Mouse (Mus musculus) neural tube, embryonic 13.5 days (tissue): Measurements from ENCODE around the gene Cd300lg. TPM values are rescaled to one million over a fixed set of nuclear protein-coding genes. Genes with fewer than 3 reads are reported as not detected.

Source experiments
- ATAC-seq: fragments of 200-750 bp; cut with Nextera tagmentation; 2 replicates; pipeline ENCODE4 v1.8.0; 2017; ENCODE audit warnings: low read depth, mild to moderate bottlenecking, moderate TSS enrichment, moderate library complexity
- H3K27ac ChIP-seq: fragments of 300-500 bp; sonication (generic); replicated peaks from 2 replicates; pipeline ENCODE4 v1.5.1; 2015; ENCODE audit warnings: moderate library complexity, mild to moderate bottlenecking, inconsistent platforms
- H3K27me3 ChIP-seq: fragments of 300-500 bp; sonication (generic); 2 replicates; pipeline ENCODE4 v1.6.1; 2015; ENCODE audit warnings: mild to moderate bottlenecking, inconsistent platforms
- H3K36me3 ChIP-seq: fragments of 300-500 bp; sonication (generic); 2 replicates; pipeline ENCODE4 v1.6.1; 2015; ENCODE audit warnings: mild to moderate bottlenecking, inconsistent platforms
- H3K4me1 ChIP-seq: fragments of 300-500 bp; sonication (generic); replicated peaks from 2 replicates; pipeline ENCODE4 v1.6.1; 2015; ENCODE audit warnings: inconsistent platforms
- H3K4me2 ChIP-seq: fragments of 300-500 bp; sonication (generic); 2 replicates; pipeline ENCODE4 v1.6.1; 2015; ENCODE audit warnings: inconsistent platforms, mild to moderate bottlenecking, moderate library complexity
- H3K4me3 ChIP-seq: fragments of 300-500 bp; sonication (generic); 2 replicates; pipeline ENCODE4 v1.5.1; 2015; ENCODE audit warnings: mild to moderate bottlenecking, inconsistent platforms
- H3K9ac ChIP-seq: fragments of 300-500 bp; sonication (generic); 2 replicates; pipeline ENCODE4 v1.6.1; 2015; ENCODE audit warnings: moderate library complexity, mild to moderate bottlenecking, inconsistent platforms
- H3K9me3 ChIP-seq: fragments of 300-500 bp; sonication (generic); 2 replicates; pipeline ENCODE4 v1.6.1; 2016; ENCODE audit warnings: inconsistent platforms
- WGBS: fragments of 180-500 bp; shearing (Covaris S2); methylation state at CpG from one replicate; pipeline ENCODE4 v1.1.7; 2015; 5-methylcytosine and 5-hydroxymethylcytosine counted together
- polyA plus RNA-seq: library from polyadenylated mRNA; unstranded; fragments of >200 nt; fragmentation: Nextera tagmentation; extraction: Ambion mirVana; gene quantifications from 2 replicates; pipeline ENCODE4 v1.2.1, GENCODE M21; 2015

Cd300lg gene
- polyA plus RNA-seq, 1 experiment from 2014 or later: 0.45 TPM

DNA sequence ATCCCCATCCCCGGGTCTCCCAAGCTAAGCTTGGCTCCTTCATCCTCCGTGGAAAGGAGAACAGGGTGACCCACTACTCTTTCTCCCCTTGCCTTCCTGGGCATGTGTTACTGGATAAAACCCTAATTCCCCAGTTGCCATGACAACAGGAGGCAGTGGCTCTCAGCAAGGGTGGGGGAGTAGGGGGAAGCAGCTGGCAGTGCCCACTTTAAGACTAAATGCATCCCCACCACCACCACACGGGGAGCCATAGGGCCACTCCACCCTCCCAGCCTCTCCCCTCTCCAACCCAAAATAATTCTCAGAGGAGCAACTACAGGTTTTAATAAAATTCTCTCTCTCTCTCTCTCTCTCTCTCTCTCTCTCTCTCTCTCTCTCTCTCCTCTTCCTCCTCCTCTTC, 45.0 kb downstream of the Cd300lg start:
- WGBS: 17% methylated on average over 3 of the region's 3 CpGs
- Histone ChIP-seq H3K9ac (peak overlapping the region; percentile 89), H3K4me1 (peaks cover 59% of the 10 kb centered on the region), H3K4me2 (peak overlapping the region; percentile 75), H3K27ac (peak overlapping the region; percentile 99), H3K4me3 (peak overlapping the region; percentile 70), H3K9me3 (no peaks in the 10 kb centered on the region), H3K36me3 (peaks cover 15% of the 10 kb centered on the region), H3K27me3 (no peaks in the 10 kb centered on the region)
- ATAC-seq: no peak

DNA sequence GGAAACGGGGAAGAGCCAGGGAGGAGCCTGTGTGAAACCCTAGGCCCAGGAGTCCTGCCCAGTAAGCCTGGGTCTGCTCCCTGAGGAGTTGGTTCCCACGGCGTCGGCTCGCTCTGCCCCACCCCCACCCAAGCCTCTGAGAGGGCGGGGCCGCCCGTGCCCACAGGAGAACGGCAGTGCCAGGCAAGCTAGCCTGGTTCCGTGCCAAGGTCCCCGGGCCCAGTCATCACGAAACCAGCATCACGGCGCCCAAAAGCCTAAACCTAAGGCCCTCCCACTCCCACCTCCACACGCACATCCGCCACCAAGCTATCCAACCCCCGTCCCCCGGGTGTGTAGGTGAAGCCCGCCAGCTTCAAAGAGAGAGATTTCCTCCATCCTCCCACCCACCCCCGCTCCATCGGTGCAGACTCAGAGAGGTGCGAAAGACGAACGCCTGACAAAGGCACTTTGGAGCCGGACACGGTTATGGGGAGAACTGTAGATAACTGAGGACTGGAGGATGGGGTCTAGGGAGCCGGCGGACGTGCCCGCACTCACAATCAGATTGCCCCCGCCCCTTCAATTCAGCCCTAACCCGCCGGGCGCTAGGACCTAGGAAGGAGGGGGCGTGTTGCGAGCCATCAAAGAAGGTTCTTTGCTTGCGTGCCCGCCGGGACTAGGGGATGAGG, 45.9 kb downstream of the Cd300lg start:
- peak; percentile 83 for ATAC-seq
- Histone ChIP-seq H3K36me3 (peaks cover 15% of the 10 kb centered on the region), H3K4me3 (peak overlapping the region; percentile 70), H3K4me1 (peaks cover 50% of the 10 kb centered on the region), H3K27me3 (no peaks in the 10 kb centered on the region), H3K27ac (peak overlapping the region; percentile 99), H3K9ac (peak overlapping the region; percentile 89), H3K4me2 (peak overlapping the region; percentile 75), H3K9me3 (no peaks in the 10 kb centered on the region)
- WGBS: under 1% methylated on average over 39 of the region's 39 CpGs

DNA sequence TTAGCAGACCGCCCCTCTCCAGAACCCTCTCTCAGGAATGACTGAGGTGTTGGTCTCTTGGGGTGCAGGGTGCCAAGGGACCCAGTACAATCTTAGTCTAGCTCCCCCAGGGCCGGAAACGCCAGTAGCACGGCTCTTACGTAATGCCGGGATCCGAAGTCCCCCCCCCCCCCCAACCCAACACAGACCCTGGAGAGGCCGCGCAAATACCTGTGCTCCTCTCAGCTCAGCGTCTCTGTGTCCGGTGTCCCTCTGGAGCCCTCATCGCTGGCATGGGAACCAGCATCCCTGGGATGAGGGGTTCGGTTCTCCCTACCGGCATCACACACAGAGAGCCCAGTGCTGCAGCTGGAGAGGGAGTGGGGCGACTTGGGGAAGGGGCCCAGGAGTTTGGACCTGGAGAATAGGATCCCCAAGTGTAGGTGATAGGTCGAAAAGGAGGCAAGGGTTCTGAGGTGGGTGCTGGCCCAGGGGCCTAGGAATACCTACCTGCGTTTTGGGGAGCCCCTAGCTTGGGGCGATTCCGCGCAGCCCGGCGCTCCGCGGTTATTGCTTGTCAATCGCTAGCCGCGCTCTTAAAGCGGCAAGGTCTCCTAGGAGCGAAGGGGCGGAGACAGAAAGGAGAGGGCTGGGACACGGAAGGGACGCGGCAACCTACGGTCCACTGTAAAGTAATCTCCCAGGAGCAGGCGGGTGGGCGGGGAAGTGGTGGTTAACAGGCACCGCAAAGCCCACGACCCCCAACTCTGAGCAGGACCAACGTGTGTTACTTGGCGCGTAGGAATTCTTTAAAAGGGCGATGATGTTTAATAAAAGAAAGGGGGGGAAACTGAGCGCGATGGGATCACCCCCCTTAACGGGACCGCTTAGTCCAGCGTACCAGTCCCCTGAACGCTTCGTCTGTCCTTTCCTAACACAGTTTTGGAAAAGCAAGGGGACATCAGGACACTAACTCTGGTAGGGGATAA, 46.9 kb downstream of the Cd300lg start, which contains the start of gene Mpp2:
Gene Mpp2 (minus strand): TSS at position 585 of the 968 bp plus-strand sequence.
- Histone ChIP-seq H3K36me3 (peaks cover 15% of the 10 kb centered on the region), H3K9me3 (no peaks in the 10 kb centered on the region), H3K27ac (peak within 1 kb of the TSS; percentile 99), H3K4me2 (peak within 1 kb of the TSS; percentile 75), H3K27me3 (no peaks in the 10 kb centered on the region), H3K9ac (peak within 1 kb of the TSS; percentile 89), H3K4me1 (peaks cover 40% of the 10 kb centered on the region), H3K4me3 (peak within 1 kb of the TSS; percentile 70)
- WGBS: under 1% methylated on average over 49 of the region's 49 CpGs
- peak; percentile 69 for ATAC-seq

DNA sequence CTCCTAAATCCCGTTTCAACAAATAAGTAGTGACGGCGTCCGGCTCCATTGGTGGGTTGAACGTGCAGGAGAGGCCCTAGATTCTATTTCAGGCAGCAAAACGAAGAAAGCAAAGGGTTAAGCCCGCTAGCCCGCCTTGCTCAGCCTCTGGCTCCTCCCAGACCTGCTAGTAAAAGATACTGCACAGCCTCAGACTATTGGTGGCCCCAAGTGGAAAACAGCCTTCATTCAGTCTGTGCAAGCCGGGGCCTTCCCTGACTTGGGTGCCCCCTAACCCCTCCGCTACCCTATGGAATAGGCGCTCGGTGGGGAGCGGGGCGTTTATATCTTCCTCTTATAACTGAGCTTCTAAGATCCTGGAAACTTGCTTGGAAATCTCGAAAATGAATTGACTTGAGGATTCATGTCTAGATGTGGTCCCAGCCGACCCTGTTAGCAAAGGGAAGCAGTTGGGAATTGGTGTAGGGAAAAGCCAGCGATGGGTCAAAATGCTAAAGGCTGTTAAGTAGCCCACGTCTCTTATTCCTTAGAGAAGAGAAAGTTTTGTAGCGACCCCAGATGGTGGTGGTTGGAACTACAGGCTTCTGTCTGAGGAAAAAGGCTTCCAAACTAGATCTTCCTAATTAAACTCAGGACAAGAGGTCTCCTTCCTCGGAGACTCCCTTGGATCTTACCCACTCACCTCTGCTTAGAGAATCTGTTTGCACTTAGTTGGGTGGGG, 47.9 kb downstream of the Cd300lg start:
- under 1% methylated on average over 20 of the region's 20 CpGs for WGBS
- Histone ChIP-seq H3K9me3 (no peaks in the 10 kb centered on the region), H3K27me3 (no peaks in the 10 kb centered on the region), H3K4me3 (peak overlapping the region; percentile 70), H3K4me1 (peaks cover 38% of the 10 kb centered on the region), H3K36me3 (peaks cover 9% of the 10 kb centered on the region), H3K4me2 (peak overlapping the region; percentile 75), H3K9ac (peak overlapping the region; percentile 89), H3K27ac (peak overlapping the region; percentile 99)
- peak; percentile 61 for ATAC-seq

DNA sequence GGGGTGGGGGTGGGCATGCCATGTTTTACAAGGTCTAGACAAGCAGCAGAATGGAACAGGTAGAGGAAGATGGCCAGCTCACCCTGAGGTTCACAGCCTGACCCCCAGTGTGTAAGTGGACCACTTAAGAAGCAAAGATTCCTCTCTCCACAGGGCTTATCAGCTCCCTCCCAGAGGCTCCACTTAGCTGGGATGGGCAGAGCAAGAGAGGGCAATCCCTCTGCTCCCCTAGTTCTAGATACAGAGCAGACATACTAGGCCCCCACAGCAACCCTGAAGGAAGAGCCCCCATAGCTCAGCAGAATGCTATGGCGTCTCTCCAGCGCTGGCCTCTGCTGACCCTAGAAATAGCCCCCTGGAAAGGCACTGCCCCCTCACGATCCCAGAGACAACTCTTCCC, 54.4 kb downstream of the Cd300lg start:
- Histone ChIP-seq H3K27me3 (peaks cover 34% of the 10 kb centered on the region), H3K9ac (no peak overlapping the region), H3K4me2 (no peak overlapping the region), H3K27ac (no peak overlapping the region), H3K36me3 (no peaks in the 10 kb centered on the region), H3K4me1 (peaks cover 15% of the 10 kb centered on the region), H3K9me3 (no peaks in the 10 kb centered on the region), H3K4me3 (no peak overlapping the region)
- WGBS: 84% methylated on average over 3 of the region's 3 CpGs
- ATAC-seq: no peak

DNA sequence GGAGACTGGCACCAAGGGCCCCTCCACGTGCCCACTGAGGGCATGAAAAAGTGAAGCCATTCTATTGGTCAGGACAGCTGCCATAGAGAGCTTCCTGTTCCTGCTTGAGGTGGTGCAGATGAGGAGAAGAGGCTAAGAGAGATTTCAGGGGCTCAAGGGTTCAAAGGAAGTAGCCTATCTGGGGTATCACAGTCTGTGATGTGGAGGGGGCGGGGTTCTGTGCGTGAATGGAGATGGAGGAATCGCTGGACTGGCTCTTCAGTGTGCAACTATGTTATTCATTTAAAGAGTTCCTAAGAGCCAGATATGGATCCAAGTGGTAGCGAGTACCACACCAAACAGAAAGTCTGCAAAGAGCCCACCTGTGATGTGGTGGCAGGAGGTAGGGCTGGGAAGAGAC, 55.1 kb downstream of the Cd300lg start:
- ATAC-seq: no peak; the same call in 1 of the 2 replicates
- H3K4me3 ChIP-seq: peak overlapping the region; percentile 12; the same call in 1 of the 2 replicates
- H3K9me3 ChIP-seq: no peaks in the 10 kb centered on the region

DNA sequence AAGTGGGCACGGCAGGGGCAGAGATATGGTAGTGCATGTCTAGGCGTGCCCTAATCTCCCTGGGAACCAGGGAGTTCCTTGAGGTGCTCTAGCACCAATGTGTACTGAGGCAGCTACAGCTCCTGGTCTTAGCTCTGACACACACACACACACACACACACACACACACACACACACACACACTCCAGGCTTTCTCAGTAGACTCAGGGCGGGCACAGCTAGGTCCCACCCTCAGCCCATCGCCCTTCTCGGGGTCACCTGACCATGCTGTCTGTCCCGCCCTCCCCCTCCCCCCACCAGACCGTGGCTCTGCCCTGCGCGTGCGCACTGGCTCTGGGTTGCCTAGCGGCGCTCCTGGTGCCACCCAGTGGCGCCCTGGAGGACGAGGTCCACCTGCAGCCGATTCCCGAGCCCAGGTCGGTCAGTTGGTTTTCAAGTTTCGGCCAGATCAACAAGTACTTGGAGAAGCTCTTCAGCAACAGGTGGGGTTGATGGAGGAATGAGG, 55.6 kb downstream of the Cd300lg start:
- H3K36me3 ChIP-seq: no peaks in the 10 kb centered on the region
- H3K27me3 ChIP-seq: peaks cover 46% of the 10 kb centered on the region
- peak; percentile 88 for ATAC-seq
- peak overlapping the region; percentile 12; the same call in 1 of the 2 replicates for H3K4me3 ChIP-seq
- no peaks in the 10 kb centered on the region for H3K9me3 ChIP-seq
- H3K27ac ChIP-seq: no peak overlapping the region
- 8% methylated on average over 18 of the region's 18 CpGs for WGBS
- peak overlapping the region; percentile 50 for H3K4me2 ChIP-seq
- peak overlapping the region; percentile 52; the same call in 1 of the 2 replicates for H3K9ac ChIP-seq
- peaks cover 15% of the 10 kb centered on the region for H3K4me1 ChIP-seq

More for the DNA sequence above, 55.1 kb downstream of the Cd300lg start:
- Histone ChIP-seq H3K27ac (no peak overlapping the region), H3K27me3 (peaks cover 41% of the 10 kb centered on the region), H3K36me3 (no peaks in the 10 kb centered on the region), H3K4me2 (peak overlapping the region; percentile 50), H3K4me1 (peaks cover 15% of the 10 kb centered on the region), H3K9ac (no peak overlapping the region)
- 77% methylated on average over 5 of the region's 5 CpGs for WGBS

DNA sequence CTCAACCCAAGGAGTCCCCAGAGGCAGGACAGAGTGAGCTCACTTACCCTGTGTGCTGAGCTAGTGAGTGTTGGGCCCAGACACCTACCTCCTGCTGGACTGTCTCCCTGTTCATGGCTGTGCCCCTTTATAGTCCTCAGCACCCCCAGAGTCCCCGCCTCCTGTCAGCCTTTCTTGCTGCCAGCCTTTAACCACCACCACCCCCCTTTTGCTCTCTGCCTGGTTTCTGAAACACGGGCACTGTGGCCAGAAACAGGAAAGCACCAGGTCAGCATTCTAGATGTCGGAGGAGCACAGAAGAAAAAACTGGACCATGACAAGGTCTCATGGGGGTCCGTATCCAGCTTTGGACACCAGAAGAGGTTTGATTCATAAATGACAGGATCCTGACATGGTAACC, 59.9 kb downstream of the Cd300lg start, which contains the start of gene Ppy:
Gene Ppy (minus strand): TSS at position 101 of the 400 bp plus-strand sequence.
- Histone ChIP-seq H3K27ac (no peak within 1 kb of the TSS), H3K4me1 (peaks cover 15% of the 10 kb centered on the region), H3K36me3 (no peaks in the 10 kb centered on the region), H3K27me3 (peaks cover 79% of the 10 kb centered on the region), H3K9ac (no peak within 1 kb of the TSS), H3K9me3 (no peaks in the 10 kb centered on the region), H3K4me3 (no peak within 1 kb of the TSS), H3K4me2 (no peak within 1 kb of the TSS)
- ATAC-seq: no peak
- 81% methylated on average over 4 of the region's 4 CpGs for WGBS

DNA sequence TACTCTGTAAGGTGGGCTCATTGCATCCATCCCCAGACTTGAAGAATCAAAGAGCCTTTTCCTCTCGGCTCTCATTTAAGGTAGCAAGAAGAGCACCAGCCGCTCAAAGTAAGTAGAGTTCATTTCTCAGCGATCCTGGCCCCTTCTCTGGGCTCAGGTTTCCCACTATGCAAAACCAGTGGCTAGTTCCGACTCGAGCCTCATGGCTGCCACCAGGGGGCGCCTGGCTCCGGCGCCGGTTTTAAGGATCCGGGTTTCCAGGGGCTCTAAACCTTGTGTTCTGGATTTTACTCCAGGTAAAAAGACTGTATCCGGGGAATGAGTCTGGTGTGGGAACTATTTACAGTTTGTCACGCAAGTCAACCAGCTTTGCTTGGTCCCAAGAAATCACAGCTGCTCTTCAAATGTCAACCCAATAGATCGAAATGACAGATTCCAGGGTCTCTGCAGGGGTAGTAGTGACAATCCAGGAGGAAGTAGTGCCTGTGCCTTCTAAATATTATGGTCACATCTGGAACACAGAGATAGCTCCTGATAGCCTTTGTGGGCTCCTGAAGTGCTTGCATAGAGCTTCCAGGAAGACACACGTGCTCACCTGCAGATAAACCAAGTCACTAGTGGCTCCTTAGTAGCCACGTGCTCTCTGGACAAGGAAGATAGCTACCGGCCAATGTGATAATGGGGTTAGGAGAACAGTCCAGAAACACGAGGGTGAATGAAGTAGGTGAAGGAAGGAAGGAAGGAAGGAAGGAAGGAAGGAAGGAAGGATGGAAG, 61.4 kb downstream of the Cd300lg start:
- Histone ChIP-seq H3K27me3 (peaks cover 92% of the 10 kb centered on the region), H3K36me3 (no peaks in the 10 kb centered on the region), H3K9ac (no peak overlapping the region), H3K4me3 (no peak overlapping the region), H3K27ac (no peak overlapping the region), H3K4me2 (no peak overlapping the region), H3K4me1 (peaks cover 3% of the 10 kb centered on the region; the same call in 1 of the 2 replicates), H3K9me3 (no peaks in the 10 kb centered on the region)
- WGBS: 21% methylated on average over 17 of the region's 17 CpGs
- ATAC-seq: no peak
